Mouse (Mus musculus) liver, adult 2 months (tissue): ENCODE data around the gene Filip1l. TPM values are rescaled to one million over a fixed set of nuclear protein-coding genes. Genes with fewer than 3 reads are reported as not detected.

Experiments
- DNase-seq: peaks from one replicate; pipeline ENCODE4 v3.0.0-alpha.2; 2011; ENCODE audit warnings: low read depth, low spot score; ENCODE audit errors: extremely low read depth
- H3K27ac ChIP-seq: fragments of 200-500 bp; replicated peaks from 2 replicates; pipeline ENCODE4 v1.5.1; 2012; ENCODE audit warnings: low read depth, mild to moderate bottlenecking, control low read depth, inconsistent platforms, low read length; ENCODE audit not compliant: insufficient read depth
- H3K27me3 ChIP-seq: fragments of 200-500 bp; 2 replicates; pipeline ENCODE4 v1.6.1; 2012; ENCODE audit warnings: mild to moderate bottlenecking, moderate library complexity, low read length, inconsistent platforms; ENCODE audit not compliant: control insufficient read depth, insufficient read depth
- H3K36me3 ChIP-seq: fragments of 200-500 bp; 2 replicates; pipeline ENCODE4 v1.6.1; 2012; ENCODE audit warnings: low read length, inconsistent platforms; ENCODE audit not compliant: control insufficient read depth, insufficient read depth
- H3K4me1 ChIP-seq: fragments of 200-500 bp; 2 replicates; pipeline ENCODE4 v1.6.1; 2011; ENCODE audit warnings: low read length; ENCODE audit not compliant: control insufficient read depth, insufficient read depth
- H3K4me3 ChIP-seq: fragments of 200-500 bp; 2 replicates; pipeline ENCODE4 v1.5.1; 2011; ENCODE audit warnings: low read depth, mild to moderate bottlenecking, control low read depth, low read length, moderate library complexity; ENCODE audit not compliant: insufficient read depth
- H3K79me2 ChIP-seq: fragments of 200-500 bp; 2 replicates; pipeline ENCODE4 v1.6.1; 2012; ENCODE audit warnings: inconsistent platforms, mild to moderate bottlenecking, low read length, moderate library complexity; ENCODE audit not compliant: control insufficient read depth, insufficient read depth
- H3K9ac ChIP-seq: fragments of 200-500 bp; 2 replicates; pipeline ENCODE4 v1.6.1; 2012; ENCODE audit warnings: low read depth, mild to moderate bottlenecking, control low read depth, inconsistent platforms, low read length
- CTCF ChIP-seq: fragments of 200-500 bp; IDR thresholded peaks from 2 replicates; pipeline ENCODE4 v1.5.1; 2011; ENCODE audit warnings: low read depth, low read length, control low read depth
- POLR2A ChIP-seq: fragments of 200-500 bp; IDR thresholded peaks from 2 replicates; pipeline ENCODE4 v1.6.1; 2011; ENCODE audit warnings: low read length, control low read depth; ENCODE audit not compliant: insufficient read depth; ENCODE audit errors: extremely low read depth
- WGBS: fragments of 180-500 bp; shearing (Covaris S2); methylation state at CpG from one replicate; pipeline ENCODE4 v1.1.7; 2018; 5-methylcytosine and 5-hydroxymethylcytosine counted together
- polyA plus RNA-seq: library from polyadenylated mRNA; depleted of rRNA; stranded (reverse); fragments of >200 nt; gene quantifications from 2 replicates; pipeline ENCODE4 v1.2.3, GENCODE M21; 2012
- total RNA-seq: library from RNA; depleted of rRNA; stranded (reverse); fragments of >200 nt; gene quantifications from 2 replicates; pipeline ENCODE4 v1.2.3, GENCODE M21; 2014

Filip1l gene
- total and polyA plus RNA-seq, 2 experiments: 0.82 to 2.9 TPM

DNA sequence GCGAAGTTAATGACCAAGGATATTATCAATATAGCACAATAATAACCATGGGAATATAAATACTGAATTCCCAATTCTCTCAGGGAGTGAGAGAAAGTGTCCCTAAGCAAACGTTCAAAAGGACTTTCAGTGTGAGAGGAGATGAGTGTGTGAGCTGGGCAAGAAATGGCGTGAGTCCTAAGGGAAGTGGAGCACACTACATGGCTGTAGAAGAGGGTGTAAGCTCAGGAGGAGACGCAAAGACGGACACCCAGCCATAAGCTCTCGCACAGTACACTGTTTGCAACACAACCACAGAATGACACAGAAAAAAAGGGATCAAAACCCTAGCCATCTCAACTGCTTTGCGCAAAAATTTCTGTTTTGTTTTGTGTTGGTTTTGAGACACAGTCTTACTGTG lies 160.7 kb downstream of the Filip1l start:
- 94% methylated on average over 7 of the region's 7 CpGs for WGBS

GRCm38 (mm10) chr16:57514371-57514770 lies 161.5 kb downstream of the Filip1l start:
- H3K27me3 ChIP-seq: no peaks in the 10 kb centered on the region
- 96% methylated on average over 4 of the region's 4 CpGs for WGBS
- no peak for TF ChIP-seq POLR2A
- no peak for TF ChIP-seq CTCF
- no peaks in the 10 kb centered on the region for H3K36me3 ChIP-seq
- H3K9ac ChIP-seq: no peak overlapping the region
- H3K4me3 ChIP-seq: no peak overlapping the region
- DNase-seq: no peak
- H3K79me2 ChIP-seq: no peaks in the 10 kb centered on the region
- H3K27ac ChIP-seq: no peak overlapping the region
- H3K4me1 ChIP-seq: peaks cover 2% of the 10 kb centered on the region; the same call in 1 of the 2 replicates

More for the DNA sequence above, 160.7 kb downstream of the Filip1l start:
- no peak overlapping the region for H3K4me3 ChIP-seq
- no peaks in the 10 kb centered on the region for H3K36me3 ChIP-seq
- H3K4me1 ChIP-seq: peaks cover 2% of the 10 kb centered on the region; the same call in 1 of the 2 replicates
- DNase-seq: no peak
- H3K79me2 ChIP-seq: no peaks in the 10 kb centered on the region
- no peak overlapping the region for H3K27ac ChIP-seq
- TF ChIP-seq POLR2A (no peak), CTCF (no peak)
- H3K9ac ChIP-seq: no peak overlapping the region
- no peaks in the 10 kb centered on the region for H3K27me3 ChIP-seq

DNA sequence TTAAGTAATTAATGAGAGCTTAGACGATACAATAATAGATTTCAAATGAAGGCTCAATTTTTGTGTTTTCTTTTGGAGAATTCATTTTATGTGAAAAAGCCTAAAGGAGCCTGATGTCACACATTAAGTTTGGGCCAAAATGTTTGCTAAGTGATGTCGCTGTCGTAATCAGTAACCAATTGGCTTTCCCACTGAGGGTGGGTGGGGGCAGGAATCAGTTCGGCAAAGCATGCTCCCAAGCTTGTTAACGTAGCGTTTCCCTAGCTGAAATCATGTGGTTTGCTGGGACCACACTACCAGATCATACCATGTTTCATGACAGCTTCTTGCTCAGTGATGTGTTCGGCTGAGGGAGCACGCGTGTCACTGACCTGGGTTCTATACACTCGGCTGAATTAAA lies 162.7 kb downstream of the Filip1l start:
- Histone ChIP-seq H3K36me3 (no peaks in the 10 kb centered on the region), H3K79me2 (no peaks in the 10 kb centered on the region), H3K9ac (no peak overlapping the region), H3K4me1 (peaks cover 6% of the 10 kb centered on the region; the same call in 1 of the 2 replicates), H3K27me3 (no peaks in the 10 kb centered on the region), H3K27ac (no peak overlapping the region), H3K4me3 (no peak overlapping the region)
- TF ChIP-seq POLR2A: no peak
- TF ChIP-seq CTCF: no peak
- WGBS: 54% methylated on average over 10 of the region's 10 CpGs
- no peak for DNase-seq

GRCm38 (mm10) chr16:57525046-57525445 lies 172.2 kb downstream of the Filip1l start:
- H3K79me2 ChIP-seq: no peaks in the 10 kb centered on the region
- DNase-seq: no peak
- no peaks in the 10 kb centered on the region for H3K27me3 ChIP-seq
- H3K4me1 ChIP-seq: peaks cover 3% of the 10 kb centered on the region; the same call in 1 of the 2 replicates
- H3K27ac ChIP-seq: no peak overlapping the region
- no peak overlapping the region for H3K9ac ChIP-seq
- no peak overlapping the region for H3K4me3 ChIP-seq
- TF ChIP-seq POLR2A (no peak), CTCF (no peak)
- WGBS: 66% methylated on average over 5 of the region's 5 CpGs
- no peaks in the 10 kb centered on the region for H3K36me3 ChIP-seq

- Histone ChIP-seq H3K36me3 (no peaks in the 10 kb centered on the region), H3K79me2 (no peaks in the 10 kb centered on the region), H3K27ac (no peak overlapping the region), H3K4me1 (no peaks in the 10 kb centered on the region), H3K4me3 (no peak overlapping the region), H3K27me3 (no peaks in the 10 kb centered on the region), H3K9ac (no peak overlapping the region)
- DNase-seq: no peak
- WGBS: 90% methylated on average over 4 of the region's 4 CpGs
- TF ChIP-seq POLR2A (no peak), CTCF (no peak)
These were observed 172.6 kb downstream of the Filip1l start for GRCm38 (mm10) chr16:57525476-57525875.

DNA sequence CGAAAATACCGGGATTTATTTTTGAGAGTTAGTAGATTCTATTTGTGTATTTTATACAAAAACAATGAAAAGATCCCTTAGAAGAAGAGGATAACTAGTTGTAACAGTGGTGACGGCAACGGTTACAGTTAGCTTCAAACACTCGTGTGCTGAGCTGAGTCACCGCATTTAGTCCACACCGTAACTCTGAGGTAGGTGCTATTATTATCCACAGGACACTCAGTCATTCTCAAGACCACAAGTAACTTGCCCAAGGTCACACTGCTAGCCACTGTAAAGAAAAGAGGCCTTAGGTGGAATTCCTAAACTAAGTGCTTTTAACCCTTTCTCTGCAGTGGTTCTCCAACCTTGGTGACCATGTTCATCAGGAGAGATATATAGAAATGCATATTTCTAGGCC lies 174.0 kb downstream of the Filip1l start:
- no peaks in the 10 kb centered on the region for H3K27me3 ChIP-seq
- H3K9ac ChIP-seq: no peak overlapping the region
- H3K27ac ChIP-seq: no peak overlapping the region
- DNase-seq: no peak
- 0 out of 2 replicates have a peak, but pooled peaks cover under 1% of the 10 kb centered on the region for H3K4me1 ChIP-seq
- WGBS: 96% methylated on average over 7 of the region's 7 CpGs
- H3K4me3 ChIP-seq: no peak overlapping the region
- H3K36me3 ChIP-seq: no peaks in the 10 kb centered on the region
- H3K79me2 ChIP-seq: no peaks in the 10 kb centered on the region
- TF ChIP-seq POLR2A: no peak
- TF ChIP-seq CTCF: no peak
